Mouse (Mus musculus): ENCODE measurements around the gene Gng7. TPM values are rescaled to one million over a fixed set of nuclear protein-coding genes. Genes with fewer than 3 reads are reported as not detected.

Gene Gng7
- polyA plus RNA-seq (2012; rRNA removed) = 0.71 and 1.1 TPM in 2 replicates

DNA sequence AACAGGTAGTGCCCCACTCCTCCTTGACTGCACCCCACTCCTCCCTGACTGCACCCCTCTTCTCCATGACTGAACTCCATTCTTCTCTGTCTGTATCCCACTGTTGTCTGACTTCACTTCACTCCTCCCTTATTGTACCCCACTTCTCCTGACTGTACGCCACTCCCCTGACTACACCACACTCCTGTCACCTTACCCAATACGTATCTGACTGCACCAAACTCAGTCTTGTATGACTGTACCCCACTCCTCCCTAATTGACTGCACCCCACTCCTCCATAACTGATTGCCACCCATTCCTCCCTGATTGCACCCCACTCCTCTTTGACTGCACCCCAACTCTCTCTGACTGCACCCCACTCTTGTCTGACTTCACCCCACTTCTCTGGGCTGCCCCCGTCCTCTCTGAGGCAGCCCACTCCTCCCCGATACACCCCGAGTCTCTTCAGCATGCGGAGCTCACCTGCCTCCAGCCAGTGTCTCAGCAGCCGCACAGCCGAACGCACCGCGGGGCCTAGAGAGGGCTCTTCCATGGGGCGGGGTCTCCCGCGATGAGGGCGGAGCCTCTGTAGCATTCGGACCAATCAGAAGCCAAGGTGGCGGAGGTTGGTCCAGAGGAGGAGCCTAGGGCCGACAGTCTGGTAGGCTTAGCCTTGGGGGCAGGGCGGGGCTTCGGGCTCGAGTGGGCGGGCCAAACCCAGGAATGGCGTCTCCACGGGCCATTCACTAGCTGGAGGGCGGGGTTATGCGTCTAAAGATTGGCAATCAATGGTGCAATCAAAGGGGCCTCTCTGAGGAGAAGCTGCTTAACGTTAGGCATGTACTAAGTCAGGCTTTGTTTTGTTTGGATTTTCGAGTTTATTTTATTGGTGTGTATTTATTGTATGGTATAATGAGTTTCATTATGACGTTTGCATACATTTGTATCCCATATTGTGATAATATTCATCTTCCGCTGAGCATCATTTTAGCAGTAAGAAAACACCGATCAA is at the start of gene Gng7:
TSS of gene Gng7 (minus strand) at position 553 of the 992 bp plus-strand sequence.

DNA sequence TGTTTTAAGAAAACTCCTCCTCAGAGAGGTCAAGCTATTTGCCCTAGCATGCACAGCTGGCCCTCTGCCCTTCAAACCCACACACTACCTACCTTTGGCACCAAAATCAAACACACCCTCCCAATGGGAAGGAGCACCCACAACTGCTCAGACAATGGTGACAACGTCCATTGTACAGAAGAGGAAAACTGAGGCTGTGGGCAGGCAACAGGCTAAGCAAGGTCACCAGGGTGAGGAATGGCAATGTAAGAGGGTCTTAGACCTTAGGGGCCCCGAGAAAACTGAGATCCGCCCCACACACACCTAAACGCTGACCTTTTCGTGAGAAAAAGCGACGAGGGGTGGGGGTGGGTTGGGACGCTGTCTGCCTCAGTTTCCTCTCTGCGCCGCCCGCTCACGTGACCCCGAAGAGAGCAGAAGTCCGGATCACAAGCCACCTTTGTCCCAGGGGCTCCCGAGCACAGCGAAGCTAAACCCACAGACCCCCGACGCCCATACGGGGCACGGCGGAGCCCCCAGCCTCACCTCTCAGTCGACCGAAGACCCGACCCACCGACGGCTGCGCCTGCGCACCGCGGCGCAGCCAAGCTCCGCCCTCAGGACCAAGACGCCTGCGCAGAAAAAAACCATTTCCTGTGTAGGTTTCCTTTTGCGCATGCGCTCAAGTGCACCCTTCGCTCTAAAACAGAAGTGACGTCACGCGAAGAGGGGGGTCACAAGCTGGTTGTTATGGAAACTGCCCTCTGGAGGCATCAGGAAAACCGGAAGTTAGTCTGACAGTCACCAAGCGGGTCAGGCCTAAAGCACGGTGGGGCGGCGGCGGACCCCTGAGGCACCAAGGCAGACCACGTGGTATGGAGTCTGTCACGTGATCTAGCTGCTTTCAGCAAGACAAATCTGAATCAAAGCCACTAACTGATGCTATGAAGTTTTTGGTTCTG is 45.1 kb upstream of the Gng7 start, which contains the start of gene Sgta:
TSS of gene Sgta (minus strand) at position 579 of the 941 bp plus-strand sequence.

DNA sequence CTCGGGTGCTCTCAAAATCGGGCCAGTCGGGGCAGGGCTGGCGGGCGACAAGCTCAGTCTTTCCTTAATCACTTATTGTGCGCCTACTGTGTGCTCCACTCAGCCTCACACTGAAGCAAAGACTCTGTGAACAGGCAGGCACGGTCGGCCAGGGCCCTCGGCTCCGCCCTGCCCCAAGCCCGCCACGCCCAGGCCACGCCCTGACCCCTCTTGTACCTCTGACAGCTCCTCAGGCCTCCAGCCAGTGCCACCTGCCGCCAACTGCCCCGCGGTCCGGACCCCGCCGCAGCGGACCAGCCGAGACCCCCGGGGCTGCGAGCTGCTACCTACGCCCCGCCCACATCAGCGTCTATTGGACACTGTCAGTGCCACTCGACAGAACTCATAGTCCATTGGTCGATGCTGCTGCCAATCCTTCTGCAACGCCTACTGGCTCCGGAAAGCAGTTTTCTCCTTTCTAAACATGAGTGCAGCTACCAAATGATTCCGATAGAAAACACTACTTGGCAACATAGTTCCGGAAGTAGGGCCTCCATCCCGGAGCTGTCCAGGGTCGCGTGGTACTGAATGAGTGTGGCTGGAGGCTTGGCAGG is 22.3 kb upstream of the Gng7 start, which contains the start of gene Slc39a3:
TSS of gene Slc39a3 (minus strand) at position 439 of the 593 bp plus-strand sequence.

DNA sequence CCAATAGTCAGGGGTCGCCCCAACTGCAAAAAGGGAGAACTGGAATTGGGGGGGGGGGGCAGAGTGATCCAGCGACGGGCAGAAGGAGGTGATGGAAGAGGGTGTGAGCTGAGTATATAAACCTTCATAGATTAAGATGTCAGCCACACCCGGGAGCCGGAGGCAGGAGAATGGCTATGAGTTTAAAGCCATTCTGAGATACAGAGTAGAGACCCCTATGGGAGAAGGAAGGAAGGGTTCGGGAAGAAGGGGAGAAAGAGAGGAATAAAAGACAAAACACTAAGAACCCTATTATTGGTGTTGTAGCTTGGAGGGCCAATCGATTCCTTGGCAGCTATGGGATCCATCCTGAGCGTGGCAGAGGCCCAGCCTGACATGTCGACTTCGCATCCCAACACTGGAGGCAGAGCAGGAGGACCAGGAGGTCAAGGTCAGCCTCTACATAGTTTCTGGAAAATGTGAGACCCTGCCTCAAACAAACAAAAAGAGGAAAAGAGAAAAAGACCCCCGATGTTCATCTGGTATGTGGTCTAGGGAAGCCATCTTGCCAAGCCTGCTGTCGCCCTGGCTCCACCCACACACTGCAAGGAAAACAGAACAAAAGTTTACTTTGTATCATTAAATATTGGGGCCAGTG is 11.0 kb upstream of the Gng7 start, which contains the start of gene Diras1:
TSS of gene Diras1 (minus strand) at position 24 of the 637 bp plus-strand sequence.

DNA sequence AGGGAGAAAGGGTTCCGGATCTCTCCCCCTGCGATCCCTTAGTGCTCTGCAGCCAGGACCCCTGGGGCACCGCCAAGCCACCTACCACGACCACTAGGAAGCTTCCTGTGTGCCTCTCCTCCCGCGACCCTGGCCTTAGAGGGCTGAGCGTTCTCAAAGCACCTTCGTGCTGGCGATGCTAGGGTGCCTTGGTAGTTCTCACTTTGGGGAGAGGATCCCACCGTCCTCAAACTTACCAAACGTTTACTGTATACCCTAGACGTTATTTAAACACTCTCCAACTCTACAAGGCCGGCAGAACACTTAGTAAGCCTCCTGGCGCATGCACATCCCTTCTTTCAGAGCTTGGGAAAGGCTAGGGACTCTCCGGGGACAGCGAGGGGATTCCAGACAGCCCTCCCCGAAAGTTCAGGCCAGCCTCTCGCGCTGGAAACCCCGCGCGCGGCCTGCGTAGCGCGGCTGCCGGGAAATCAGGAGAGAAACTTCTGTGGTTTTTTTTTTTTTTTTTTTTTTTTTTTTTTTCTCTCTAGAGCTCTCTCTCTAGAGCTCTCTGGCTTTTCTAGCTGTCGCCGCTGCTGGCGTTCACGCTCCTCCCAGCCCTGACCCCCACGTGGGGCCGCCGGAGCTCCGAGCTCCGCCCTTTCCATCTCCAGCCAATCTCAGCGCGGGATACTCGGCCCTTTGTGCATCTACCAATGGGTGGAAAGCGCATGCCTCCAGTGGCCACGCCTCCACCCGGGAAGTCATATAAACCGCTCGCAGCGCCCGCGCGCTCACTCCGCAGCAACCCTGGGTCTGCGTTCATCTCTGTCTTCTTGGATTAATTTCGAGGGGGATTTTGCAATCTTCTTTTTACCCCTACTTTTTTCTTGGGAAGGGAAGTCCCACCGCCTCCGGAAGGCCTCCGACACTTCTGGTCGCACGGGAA is 85.2 kb downstream of the Gng7 start, which contains the start of gene Gadd45b:
TSS of gene Gadd45b (plus strand) at position 775 of the 928 bp plus-strand sequence.

DNA sequence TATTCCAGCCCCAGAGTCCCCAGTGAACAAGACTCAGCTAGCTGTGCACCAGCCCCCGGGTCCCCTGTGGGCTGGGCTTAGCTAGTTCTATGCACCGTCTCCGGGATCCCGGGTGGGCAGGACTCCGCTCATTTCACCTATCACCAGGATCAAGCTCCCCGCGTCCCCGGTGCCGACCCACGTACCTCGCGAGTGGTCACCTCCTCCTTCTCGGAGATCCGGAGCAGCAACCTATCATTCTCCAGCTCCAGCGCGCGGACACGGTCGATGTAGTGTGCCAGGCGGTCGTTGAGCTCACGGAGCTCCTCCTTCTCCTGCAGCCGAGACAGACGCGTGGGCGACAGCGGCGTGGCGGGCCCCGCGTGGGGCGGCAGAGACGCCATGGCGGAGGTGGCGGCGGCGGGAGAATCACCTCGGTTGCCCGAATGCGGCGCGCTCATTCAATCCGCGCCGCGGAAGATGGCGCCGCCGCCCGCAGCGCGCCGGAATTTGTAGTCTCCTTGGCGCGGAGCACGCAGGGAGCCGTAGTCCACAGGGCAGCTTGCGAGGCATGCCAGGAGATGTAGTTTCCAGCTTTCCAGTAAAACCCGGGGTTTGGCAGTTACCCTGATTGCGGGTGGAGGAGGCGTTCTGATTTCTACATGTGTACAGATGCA is 96.8 kb downstream of the Gng7 start, which contains the start of gene Lmnb2:
TSS of gene Lmnb2 (minus strand) at position 467 of the 656 bp plus-strand sequence.

DNA sequence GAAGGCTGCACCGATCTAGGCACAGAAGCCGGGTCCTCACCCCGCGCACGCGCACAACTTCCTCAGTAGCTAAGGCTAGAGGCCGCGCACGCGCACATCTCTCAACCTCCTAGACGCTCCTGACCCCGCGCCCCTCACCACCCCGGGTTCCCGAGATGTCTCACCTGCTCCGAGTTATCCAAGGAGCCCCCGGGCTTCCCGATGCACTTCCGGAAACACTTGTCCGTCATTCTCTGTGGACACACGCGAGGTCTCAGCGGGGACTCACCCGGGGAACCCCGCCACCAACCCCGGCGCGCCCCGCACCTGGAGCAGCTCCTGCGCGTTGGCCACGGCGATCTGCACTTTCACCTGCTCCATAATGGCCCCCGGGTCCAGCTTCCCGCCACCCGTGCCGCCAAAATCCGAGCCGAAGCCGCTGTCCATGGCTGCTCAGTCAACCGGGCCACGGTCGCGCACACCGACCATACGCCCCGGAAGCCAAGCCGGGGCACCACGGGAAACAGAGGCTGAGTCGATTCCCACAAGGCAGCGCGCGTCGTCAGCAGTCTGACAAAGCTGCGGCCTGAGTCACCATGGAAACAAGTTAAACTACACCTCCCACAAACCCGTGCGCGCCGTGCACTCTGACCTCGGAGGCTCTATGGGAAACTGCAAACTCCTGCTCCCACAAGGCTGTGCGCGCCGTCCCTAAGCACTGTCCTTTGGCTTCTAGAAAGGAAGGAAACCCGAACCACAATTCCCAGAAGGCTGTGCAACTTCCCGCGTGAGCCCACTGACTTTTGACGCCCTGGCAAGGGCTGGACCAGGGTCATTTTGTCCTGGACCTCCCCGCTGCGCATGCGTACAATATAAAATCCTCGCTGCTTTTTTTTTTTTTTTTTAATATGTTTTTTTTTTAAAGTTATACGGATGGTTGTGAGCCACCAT is 114.2 kb downstream of the Gng7 start, which contains the start of gene Timm13:
TSS of gene Timm13 (minus strand) at position 652 of the 930 bp plus-strand sequence.

Other genes with a start within 250 kb of the Gng7 start
- gene Sf3a2, start 216.7 kb downstream of the Gng7 start, polyA plus RNA-seq (2012; rRNA removed) = 28.3 and 33.0 TPM in 2 replicates
- 26.0 and 33.2 TPM in 2 replicates for gene Plekhj1, start 216.3 kb downstream of the Gng7 start, polyA plus RNA-seq (2012; rRNA removed)
- 11.5 and 23.8 TPM in 2 replicates for gene Amh, start 209.7 kb downstream of the Gng7 start, polyA plus RNA-seq (2012; rRNA removed)
- gene Jsrp1, start 201.4 kb downstream of the Gng7 start, polyA plus RNA-seq (2012; rRNA removed) = 2.5 and 3.3 TPM in 2 replicates
- gene Oaz1, start 188.3 kb downstream of the Gng7 start, polyA plus RNA-seq (2012; rRNA removed) = 614 and 821 TPM in 2 replicates
- gene Lingo3, start 170.9 kb downstream of the Gng7 start, polyA plus RNA-seq (2012; rRNA removed) = 0.53 and 0.84 TPM in 2 replicates
- 58.8 and 71.4 TPM in 2 replicates for gene Lsm7, start 159.7 kb downstream of the Gng7 start, polyA plus RNA-seq (2012; rRNA removed)
- gene Sppl2b, start 159.7 kb downstream of the Gng7 start, polyA plus RNA-seq (2012; rRNA removed) = 48.6 and 56.7 TPM in 2 replicates
- 19.4 and 39.8 TPM in 2 replicates for gene Tmprss9, start 143.1 kb downstream of the Gng7 start, polyA plus RNA-seq (2012; rRNA removed)
- gene Timm13, start 114.0 kb downstream of the Gng7 start, polyA plus RNA-seq (2012; rRNA removed) = 106 and 120 TPM in 2 replicates
- gene Lmnb2, start 96.7 kb downstream of the Gng7 start, polyA plus RNA-seq (2012; rRNA removed) = 15.5 and 17.3 TPM in 2 replicates
- gene Gadd45b, start 84.9 kb downstream of the Gng7 start, polyA plus RNA-seq (2012; rRNA removed) = 13.8 and 21.5 TPM in 2 replicates
- gene Diras1, start 10.7 kb upstream of the Gng7 start, polyA plus RNA-seq (2012; rRNA removed) = 0.29 and 0.37 TPM in 2 replicates
- 18.5 and 21.8 TPM in 2 replicates for gene Slc39a3, start 22.5 kb upstream of the Gng7 start, polyA plus RNA-seq (2012; rRNA removed)
- gene Sgta, start 45.2 kb upstream of the Gng7 start, polyA plus RNA-seq (2012; rRNA removed) = 106 and 140 TPM in 2 replicates
- gene Thop1, start 55.1 kb upstream of the Gng7 start, polyA plus RNA-seq (2012; rRNA removed) = 63.0 and 106 TPM in 2 replicates
- gene Creb3l3, start 83.9 kb upstream of the Gng7 start, polyA plus RNA-seq (2012; rRNA removed) = 2.0 and 3.8 TPM in 2 replicates
- gene Map2k2, start 91.0 kb upstream of the Gng7 start, polyA plus RNA-seq (2012; rRNA removed) = 190 and 419 TPM in 2 replicates
- gene Zbtb7a, start 120.3 kb upstream of the Gng7 start, polyA plus RNA-seq (2012; rRNA removed) = 48.3 and 79.2 TPM in 2 replicates
- gene Pias4, start 153.0 kb upstream of the Gng7 start, polyA plus RNA-seq (2012; rRNA removed) = 25.3 and 28.0 TPM in 2 replicates
- gene Eef2, start 161.7 kb upstream of the Gng7 start, polyA plus RNA-seq (2012; rRNA removed) = 532 and 619 TPM in 2 replicates
- gene Dapk3, start 168.1 kb upstream of the Gng7 start, polyA plus RNA-seq (2012; rRNA removed) = 62.9 and 105 TPM in 2 replicates
- not detected in 2 replicates for gene 4930442H23Rik, start 168.9 kb upstream of the Gng7 start, polyA plus RNA-seq (2012; rRNA removed)
- 0.67 TPM in 2 replicates for gene Nmrk2, start 187.1 kb upstream of the Gng7 start, polyA plus RNA-seq (2012; rRNA removed)
- gene Atcay, start 215.9 kb upstream of the Gng7 start, polyA plus RNA-seq (2012; rRNA removed) = 0.15 and 0.17 TPM in 2 replicates
- gene Zfr2, start 218.2 kb upstream of the Gng7 start, polyA plus RNA-seq (2012; rRNA removed) = 5.2 and 6.0 TPM in 2 replicates
- gene Matk, start 238.0 kb upstream of the Gng7 start, polyA plus RNA-seq (2012; rRNA removed) = 1.5 and 3.0 TPM in 2 replicates

All from stomach, adult 2 months (tissue).